Mouse (Mus musculus) lung, adult 2 months (tissue): ENCODE data around the gene Npr1.

Experiments
- CTCF ChIP-seq: fragments of 200-500 bp; IDR thresholded peaks from 2 replicates; pipeline ENCODE4 v1.5.1; 2011; ENCODE audit warnings: mild to moderate bottlenecking, low read length, control low read depth; ENCODE audit not compliant: insufficient read depth
- POLR2A ChIP-seq: fragments of 200-500 bp; IDR thresholded peaks from 2 replicates; pipeline ENCODE4 v1.6.1; 2011; ENCODE audit warnings: low read depth, mild to moderate bottlenecking, control low read depth, low read length, borderline replicate concordance; ENCODE audit errors: extremely low read depth

- TF ChIP-seq POLR2A (peak; percentile 61; the same call in 1 of the 2 replicates), CTCF (no peak)
These were observed 43.5 kb upstream of the Npr1 start, which contains the start of gene Chtop for GRCm38 (mm10) chr3:90508950-90509746.
